Comparison of ENCODE assay signal across 21 mouse cellular contexts in genomic region chrX:142276031-142276430, GRCm38 (mm10). TPM values are rescaled to one million over a fixed set of nuclear protein-coding genes. Genes with fewer than 3 reads are reported as not detected.
"Had no signal": no experiment of that assay in that cellular context is flagged by ENCODE, and none has a peak within 500 bp of the region (broad histone marks: within the 10 kb centered on the region; RNA-seq: fewer than 3 reads in every experiment).

No protein-coding gene starts in this region.

- H3K27me3 ChIP-seq: stomach, embryonic 15.5 days had no signal

- H3K4me3 ChIP-seq: midbrain, embryonic 10.5 days; midbrain, embryonic 12.5 days; myocyte; neural tube, embryonic 13.5 days; neural tube, embryonic 15.5 days; stomach, embryonic 15.5 days had no signal

- H3K9ac ChIP-seq: lung, embryonic 14.5 days; midbrain, embryonic 12.5 days; neural tube, embryonic 13.5 days; neural tube, embryonic 15.5 days; stomach, embryonic 15.5 days had no signal

- DNase-seq: lung, adult 18-20 months; lung, postnatal 10 days; lung, postnatal 4 days; midbrain, embryonic 14.5 days; retina, postnatal 1 day; right cerebral cortex, adult 18-20 months; right cerebral cortex, postnatal 25 days; right cerebral cortex, postnatal 4 days; spleen, adult 18-20 months; thymus, adult 18-20 months; thymus, postnatal 14 days; thymus, postnatal 36 days had no signal

- H3K36me3 ChIP-seq: midbrain, embryonic 10.5 days; midbrain, embryonic 12.5 days; neural tube, embryonic 13.5 days; neural tube, embryonic 15.5 days; stomach, embryonic 15.5 days had no signal

- H3K9me3 ChIP-seq: midbrain, embryonic 10.5 days; midbrain, embryonic 12.5 days; neural tube, embryonic 13.5 days; neural tube, embryonic 15.5 days; stomach, embryonic 15.5 days had no signal

- H3K4me1 ChIP-seq: midbrain, embryonic 10.5 days; midbrain, embryonic 12.5 days; neural tube, embryonic 13.5 days; neural tube, embryonic 15.5 days; stomach, embryonic 15.5 days had no signal

- H3K4me2 ChIP-seq: lung, embryonic 14.5 days; midbrain, embryonic 12.5 days; neural tube, embryonic 13.5 days; neural tube, embryonic 15.5 days; stomach, embryonic 15.5 days had no signal

- ATAC-seq: midbrain, embryonic 16.5 days had no signal

- H3K27ac ChIP-seq: midbrain, embryonic 10.5 days; midbrain, embryonic 12.5 days; neural tube, embryonic 13.5 days; neural tube, embryonic 15.5 days; stomach, embryonic 15.5 days had no signal

RNA-seq across cellular contexts. Expression of gene Kcne1l, which starts 30.1 kb away (rescaled TPM):
- polyA plus RNA-seq: small intestine, adult 2 months had no signal
